Mouse (Mus musculus): ENCODE results near the gene Maff. TPM values are rescaled to one million over a fixed set of nuclear protein-coding genes. Genes with fewer than 3 reads are reported as not detected.
A peak's percentile ranks its signal among the peaks of the same experiment; 100 is the strongest.

The Maff gene
- 0.83 and 0.84 TPM in 2 replicates for polyA plus RNA-seq (2015; fragmentation: Nextera tagmentation; extraction: Ambion mirVana)

GRCm38 (mm10) chr15:79346051-79346793, at the start of gene Maff:
TSS of gene Maff (plus strand) at chr15:79346621.
- peak within 1 kb of the TSS; percentile 75 for H3K4me3 ChIP-seq
- 53% methylated on average over 8 of the region's 8 CpGs for WGBS
- H3K4me2 ChIP-seq, result peak within 1 kb of the TSS; percentile 94
- peak within 1 kb of the TSS; percentile 82 for H3K9ac ChIP-seq
- H3K4me1 ChIP-seq (replicated peaks), result peaks cover 14% of the 10 kb centered on the region
- no peak for ATAC-seq (ENCODE audit: low FRiP score)
- peaks cover 33% of the 10 kb centered on the region for H3K27me3 ChIP-seq
- H3K36me3 ChIP-seq, result no peaks in the 10 kb centered on the region
- peak within 1 kb of the TSS; percentile 82 for H3K27ac ChIP-seq
- no peaks in the 10 kb centered on the region for H3K9me3 ChIP-seq

GRCm38 (mm10) chr15:79298553-79298952, 47.9 kb upstream of the Maff start:
- no peak overlapping the region for H3K4me2 ChIP-seq
- peaks cover 20% of the 10 kb centered on the region for H3K36me3 ChIP-seq
- H3K27me3 ChIP-seq, result no peaks in the 10 kb centered on the region
- H3K4me3 ChIP-seq, result no peak overlapping the region
- no peak overlapping the region for H3K9ac ChIP-seq
- WGBS, result 87% methylated on average over 6 of the region's 6 CpGs
- no peak overlapping the region for H3K27ac ChIP-seq
- H3K4me1 ChIP-seq (replicated peaks), result no peaks in the 10 kb centered on the region
- no peak for ATAC-seq (ENCODE audit: low FRiP score)
- no peaks in the 10 kb centered on the region for H3K9me3 ChIP-seq

GRCm38 (mm10) chr15:79299563-79300155, 46.8 kb upstream of the Maff start:
- 86% methylated on average over 2 of the region's 2 CpGs for WGBS
- no peaks in the 10 kb centered on the region for H3K4me1 ChIP-seq (replicated peaks)
- no peak for ATAC-seq (ENCODE audit: low FRiP score)

DNA sequence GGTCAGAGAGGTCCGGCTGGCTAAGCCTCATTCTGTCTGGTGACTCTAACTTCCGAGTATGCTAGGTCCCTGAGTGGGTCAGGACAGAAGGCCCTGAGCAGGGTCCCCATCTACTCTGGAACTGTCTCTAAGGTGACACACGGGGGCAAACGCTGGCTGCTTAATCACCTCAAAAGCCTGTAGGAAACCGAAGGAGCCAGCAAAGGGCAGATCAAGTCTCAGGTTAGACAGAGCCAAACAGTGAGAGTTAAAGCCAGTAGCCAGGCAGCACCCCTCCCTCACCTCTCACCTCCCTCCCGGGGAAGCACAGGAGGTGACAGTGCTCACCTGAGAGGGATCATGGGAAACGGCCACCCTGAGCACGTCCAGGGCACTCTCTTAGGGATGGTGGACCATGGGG, 42.7 kb upstream of the Maff start:
- Histone ChIP-seq H3K4me1 (replicated peaks) (0 out of 2 replicates have a peak, but pooled peaks cover 5% of the 10 kb centered on the region), H3K27ac (no peak overlapping the region), H3K9me3 (no peaks in the 10 kb centered on the region), H3K4me3 (no peak overlapping the region), H3K27me3 (no peaks in the 10 kb centered on the region), H3K4me2 (no peak overlapping the region), H3K36me3 (peaks cover 52% of the 10 kb centered on the region), H3K9ac (no peak overlapping the region)
- 82% methylated on average over 8 of the region's 8 CpGs for WGBS
- ATAC-seq (ENCODE audit: low FRiP score), result no peak

More at GRCm38 (mm10) chr15:79299563-79300155, 46.8 kb upstream of the Maff start:
- Histone ChIP-seq H3K9me3 (no peaks in the 10 kb centered on the region), H3K27me3 (no peaks in the 10 kb centered on the region), H3K36me3 (peaks cover 20% of the 10 kb centered on the region), H3K4me3 (no peak overlapping the region), H3K4me2 (no peak overlapping the region), H3K27ac (no peak overlapping the region), H3K9ac (no peak overlapping the region)

DNA sequence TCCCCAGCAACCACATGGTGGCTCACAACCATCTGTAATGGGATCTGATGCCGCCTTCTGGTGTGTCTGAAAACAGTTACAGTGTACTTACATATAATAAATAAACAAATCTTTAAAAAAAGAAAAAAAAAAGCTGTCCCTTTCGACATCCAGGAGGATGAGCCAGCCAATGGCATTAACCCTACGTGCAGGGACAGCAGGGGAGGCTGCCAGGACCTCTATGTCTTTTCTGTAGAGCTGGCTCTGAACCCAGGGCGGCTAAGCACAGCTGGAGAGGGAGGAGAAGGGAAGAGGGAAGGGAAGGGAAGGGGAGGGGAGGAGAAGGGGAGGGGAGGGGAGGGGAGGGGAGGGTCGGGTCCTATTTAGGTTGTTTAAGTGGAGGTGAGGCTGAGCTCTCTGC, 41.6 kb upstream of the Maff start:
- Histone ChIP-seq H3K9ac (no peak overlapping the region), H3K36me3 (peaks cover 52% of the 10 kb centered on the region), H3K27me3 (no peaks in the 10 kb centered on the region), H3K4me2 (no peak overlapping the region), H3K4me3 (no peak overlapping the region), H3K4me1 (replicated peaks) (0 out of 2 replicates have a peak, but pooled peaks cover 5% of the 10 kb centered on the region), H3K27ac (no peak overlapping the region), H3K9me3 (no peaks in the 10 kb centered on the region)
- WGBS, result 80% methylated on average over 3 of the region's 5 CpGs
- ATAC-seq (ENCODE audit: low FRiP score), result no peak

DNA sequence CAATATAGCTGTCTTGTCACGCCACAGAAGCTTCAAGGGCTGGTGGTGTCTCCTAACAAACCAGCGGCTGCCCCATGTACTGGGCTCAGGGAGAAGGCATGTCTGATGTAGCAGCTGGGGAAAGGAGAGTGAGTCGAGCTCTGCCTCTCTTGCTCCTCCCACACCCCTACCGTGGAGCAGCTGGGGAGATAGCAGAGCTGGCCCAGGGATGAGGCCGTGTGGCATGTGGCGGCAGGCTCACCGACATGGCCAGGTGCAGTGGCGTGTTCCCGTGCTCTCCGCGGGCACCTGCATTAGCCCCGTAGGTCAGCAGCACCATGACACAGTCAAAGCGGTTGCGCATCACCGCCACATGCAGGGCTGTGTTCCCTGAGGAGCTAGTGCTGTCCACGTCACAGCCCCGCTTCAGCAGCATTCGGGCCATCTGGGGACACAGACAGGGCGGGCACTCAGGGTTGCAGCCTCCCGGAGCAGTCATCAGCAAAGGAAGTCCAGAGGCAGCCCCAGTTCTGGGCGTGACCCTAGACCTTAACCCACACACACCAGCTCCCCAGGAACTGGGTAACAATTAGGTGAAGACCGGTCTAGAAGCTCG, 40.3 kb upstream of the Maff start:
- Histone ChIP-seq H3K27ac (no peak overlapping the region), H3K9ac (no peak overlapping the region), H3K9me3 (no peaks in the 10 kb centered on the region), H3K36me3 (peaks cover 48% of the 10 kb centered on the region), H3K4me2 (no peak overlapping the region), H3K4me3 (no peak overlapping the region), H3K27me3 (no peaks in the 10 kb centered on the region), H3K4me1 (replicated peaks) (0 out of 2 replicates have a peak, but pooled peaks cover 5% of the 10 kb centered on the region)
- no peak for ATAC-seq (ENCODE audit: low FRiP score)
- WGBS, result 77% methylated on average over 23 of the region's 23 CpGs

- no peak overlapping the region for H3K4me2 ChIP-seq
- H3K4me3 ChIP-seq, result no peak overlapping the region
- no peaks in the 10 kb centered on the region for H3K9me3 ChIP-seq
- H3K36me3 ChIP-seq, result peaks cover 52% of the 10 kb centered on the region
- no peaks in the 10 kb centered on the region for H3K27me3 ChIP-seq
- 0 out of 2 replicates have a peak, but pooled peaks cover 5% of the 10 kb centered on the region for H3K4me1 ChIP-seq (replicated peaks)
- H3K27ac ChIP-seq, result no peak overlapping the region
- whole genome bisulfite sequencing, result 75% methylated on average over 4 of the region's 4 CpGs
- ATAC-seq (ENCODE audit: low FRiP score), result no peak
- no peak overlapping the region for H3K9ac ChIP-seq
These were observed 38.6 kb upstream of the Maff start for GRCm38 (mm10) chr15:79307861-79308260.

DNA sequence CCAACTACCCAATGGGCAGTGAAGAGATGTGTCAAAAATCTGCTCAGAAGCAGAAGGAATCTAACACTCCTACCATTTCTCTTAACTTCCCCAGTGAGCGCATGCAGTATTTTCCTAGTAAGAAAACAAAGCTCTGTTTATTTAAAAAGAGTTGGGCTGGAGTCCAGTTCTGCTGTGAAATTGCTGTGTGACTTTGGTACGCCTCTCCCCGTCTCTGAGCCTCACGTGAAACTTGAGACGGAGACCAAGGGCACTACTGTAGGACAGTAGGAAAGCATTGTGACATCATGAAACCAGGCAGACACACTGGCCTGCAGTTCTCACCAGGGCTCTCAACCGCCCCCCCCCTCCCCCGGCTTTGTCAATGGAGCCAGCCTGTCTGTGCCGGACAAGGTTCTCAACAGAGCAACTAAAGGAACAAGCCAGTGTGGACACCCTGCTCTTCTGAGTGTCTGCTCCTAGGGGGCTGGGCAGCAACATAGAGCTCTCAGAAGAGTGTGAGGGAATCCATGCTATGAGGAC, 32.5 kb upstream of the Maff start:
- Histone ChIP-seq H3K27me3 (no peaks in the 10 kb centered on the region), H3K9me3 (no peaks in the 10 kb centered on the region), H3K9ac (no peak overlapping the region), H3K4me2 (no peak overlapping the region), H3K4me1 (replicated peaks) (no peaks in the 10 kb centered on the region), H3K4me3 (no peak overlapping the region), H3K36me3 (peaks cover 38% of the 10 kb centered on the region), H3K27ac (no peak overlapping the region)
- no peak for ATAC-seq (ENCODE audit: low FRiP score)
- 74% methylated on average over 8 of the region's 8 CpGs for WGBS

- Histone ChIP-seq H3K27ac (no peak overlapping the region), H3K9ac (no peak overlapping the region), H3K4me2 (no peak overlapping the region), H3K9me3 (no peaks in the 10 kb centered on the region), H3K27me3 (no peaks in the 10 kb centered on the region), H3K4me1 (replicated peaks) (peaks cover 32% of the 10 kb centered on the region), H3K4me3 (no peak overlapping the region), H3K36me3 (peaks cover 8% of the 10 kb centered on the region)
- ATAC-seq (ENCODE audit: low FRiP score), result no peak
- 84% methylated on average over 5 of the region's 5 CpGs for WGBS
These were observed 24.7 kb upstream of the Maff start for GRCm38 (mm10) chr15:79321733-79322190.

DNA sequence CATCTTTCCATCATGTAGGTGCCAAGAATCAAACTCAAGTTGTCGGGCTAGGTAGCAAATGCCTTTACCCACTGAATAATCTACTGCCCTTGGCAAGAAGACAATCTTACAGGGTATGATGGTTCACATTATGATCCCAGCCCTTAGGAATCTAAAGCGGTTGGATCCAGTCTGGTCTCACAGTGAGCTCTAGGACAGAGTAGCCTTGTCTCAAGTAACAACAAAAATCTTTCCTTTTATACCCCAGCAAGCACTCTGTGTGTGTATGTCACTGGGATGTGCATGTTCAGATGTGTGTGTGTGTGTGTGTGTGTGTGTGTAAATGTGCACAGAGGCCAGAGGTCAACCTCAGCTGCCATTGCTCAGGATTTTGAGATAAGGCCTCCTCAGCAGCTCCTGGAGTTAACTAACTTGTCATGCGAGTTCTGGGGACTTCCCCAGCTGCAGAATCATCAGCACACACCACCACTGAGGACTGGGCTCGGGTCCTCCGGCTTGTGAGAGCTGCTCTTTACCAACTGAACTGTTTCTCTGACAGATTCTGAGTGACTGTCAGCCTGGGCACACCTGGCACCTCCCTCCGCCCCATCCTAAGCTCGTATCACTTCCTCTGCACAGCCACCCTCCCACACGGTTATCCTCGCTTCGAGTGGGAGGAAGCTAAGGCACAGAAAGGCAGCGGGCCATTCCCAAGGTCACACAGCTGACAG, 24.0 kb upstream of the Maff start:
- Histone ChIP-seq H3K4me3 (no peak overlapping the region), H3K9me3 (no peaks in the 10 kb centered on the region), H3K4me2 (no peak overlapping the region), H3K4me1 (replicated peaks) (peaks cover 39% of the 10 kb centered on the region), H3K27ac (no peak overlapping the region), H3K27me3 (no peaks in the 10 kb centered on the region), H3K36me3 (peaks cover 3% of the 10 kb centered on the region), H3K9ac (no peak overlapping the region)
- ATAC-seq (ENCODE audit: low FRiP score), result no peak
- 79% methylated on average over 11 of the region's 11 CpGs for WGBS

DNA sequence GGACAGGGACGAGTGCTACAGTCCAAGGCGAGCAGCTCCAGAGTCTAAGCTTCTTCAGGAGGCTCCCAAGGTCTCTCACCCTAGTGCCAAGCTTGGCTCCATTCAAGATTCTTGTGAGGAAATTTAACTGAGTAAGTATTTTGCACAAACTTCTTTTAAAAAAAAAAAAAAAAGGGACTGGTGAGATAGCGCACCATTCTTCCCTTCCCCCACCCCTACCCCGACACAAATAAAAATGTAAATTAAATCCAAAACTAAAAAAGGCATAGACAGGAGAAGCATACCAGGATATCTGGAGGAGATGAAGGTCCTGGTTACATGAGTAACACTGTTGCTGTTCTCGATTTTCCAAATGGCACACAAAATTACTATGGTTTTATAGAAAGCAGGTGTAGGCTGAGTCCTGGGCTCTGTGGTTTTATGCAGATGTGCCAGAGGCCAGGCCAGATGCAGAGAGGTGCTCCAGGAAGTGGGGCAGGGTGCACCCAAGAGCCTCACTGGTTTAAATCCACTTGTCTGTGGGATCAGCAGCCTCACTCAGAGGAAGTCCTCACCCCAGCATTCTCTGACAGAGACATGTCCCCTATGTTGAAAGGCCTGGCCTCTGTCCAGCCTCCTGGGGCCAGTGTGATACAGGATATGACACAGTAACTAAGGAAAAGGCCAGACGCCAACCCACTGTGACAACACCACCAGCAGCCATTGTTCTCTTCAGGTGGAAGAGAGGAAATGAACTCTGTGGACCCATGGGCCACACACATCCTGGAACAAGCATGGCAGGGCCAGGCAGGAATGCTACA, 23.2 kb upstream of the Maff start:
- WGBS, result 80% methylated on average over 6 of the region's 6 CpGs
- no peak for ATAC-seq (ENCODE audit: low FRiP score)
- no peaks in the 10 kb centered on the region for H3K27me3 ChIP-seq
- H3K4me2 ChIP-seq, result no peak overlapping the region
- H3K36me3 ChIP-seq, result no peaks in the 10 kb centered on the region
- no peak overlapping the region for H3K9ac ChIP-seq
- no peaks in the 10 kb centered on the region for H3K9me3 ChIP-seq
- no peak overlapping the region for H3K4me3 ChIP-seq
- peak overlapping the region; percentile 31 for H3K27ac ChIP-seq
- peaks cover 40% of the 10 kb centered on the region for H3K4me1 ChIP-seq (replicated peaks)

Measured in hindbrain, embryonic 13.5 days (tissue).